Mouse (Mus musculus): ENCODE measurements around the gene Ifnar1.
A peak's percentile ranks its signal among the peaks of the same experiment; 100 is the strongest.

Gene Ifnar1

DNA sequence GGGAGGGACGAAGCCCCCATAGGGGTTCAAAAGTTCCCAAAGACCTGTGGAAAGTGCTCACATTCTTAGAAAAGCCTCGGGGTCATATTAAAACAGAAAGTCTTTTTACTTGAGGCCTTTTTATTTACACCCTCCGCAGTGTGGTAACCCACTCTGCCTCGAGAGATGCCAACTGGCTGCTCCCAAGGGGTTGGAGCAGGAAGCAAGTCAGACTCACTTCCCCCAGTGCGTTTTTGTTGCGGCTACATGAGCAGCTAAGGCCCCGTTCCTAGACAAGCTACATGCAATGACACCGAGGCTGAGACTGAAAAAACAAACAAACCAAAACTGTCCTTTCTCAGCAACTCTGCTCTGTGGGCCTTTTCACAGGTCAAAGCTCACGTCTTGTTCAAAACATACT is 53.5 kb downstream of the Ifnar1 start:
- no peak for DNase-seq (ENCODE audit: extremely low spot score, low spot score)

- no peak for DNase-seq (ENCODE audit: extremely low spot score, low spot score)
Observed at GRCm38 (mm10) chr16:91541573-91542081, 56.6 kb downstream of the Ifnar1 start.

- no peak for DNase-seq (ENCODE audit: extremely low spot score, low spot score)
Observed at GRCm38 (mm10) chr16:91543619-91544018, 58.6 kb downstream of the Ifnar1 start.

DNA sequence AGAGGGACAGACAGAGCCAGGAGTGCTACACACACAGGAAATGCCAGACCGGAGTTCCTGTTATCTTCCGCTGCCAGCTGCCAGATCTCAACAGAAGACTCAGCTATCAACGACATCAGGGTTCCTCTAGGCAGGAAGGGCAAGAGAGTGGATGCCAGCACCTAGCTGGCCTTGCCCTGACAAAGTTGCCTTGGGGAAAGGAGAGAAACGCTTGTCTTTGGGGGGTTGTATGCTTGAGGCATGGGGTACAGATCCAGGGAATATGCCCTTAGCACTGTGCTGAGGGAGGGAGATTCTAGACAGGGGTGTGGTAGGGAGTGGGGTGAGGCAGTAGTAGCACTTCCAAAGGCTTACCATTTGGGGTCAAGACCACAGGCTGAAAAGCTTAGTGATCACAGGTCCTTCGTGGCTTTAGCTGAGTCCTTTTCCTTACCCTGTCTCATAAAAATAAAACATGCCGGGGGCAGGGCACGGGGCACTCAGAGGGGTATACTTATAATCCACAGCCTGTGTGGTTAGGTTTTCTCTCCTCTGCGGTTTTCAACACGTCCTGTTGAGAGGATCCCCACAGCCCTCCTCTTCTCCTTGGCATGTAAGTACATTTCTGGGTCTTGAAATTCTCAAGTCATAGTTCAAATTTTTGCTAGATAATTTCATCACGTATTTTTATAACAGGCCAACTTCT is 60.7 kb downstream of the Ifnar1 start:
- DNase-seq (ENCODE audit: extremely low spot score, low spot score), result no peak

DNA sequence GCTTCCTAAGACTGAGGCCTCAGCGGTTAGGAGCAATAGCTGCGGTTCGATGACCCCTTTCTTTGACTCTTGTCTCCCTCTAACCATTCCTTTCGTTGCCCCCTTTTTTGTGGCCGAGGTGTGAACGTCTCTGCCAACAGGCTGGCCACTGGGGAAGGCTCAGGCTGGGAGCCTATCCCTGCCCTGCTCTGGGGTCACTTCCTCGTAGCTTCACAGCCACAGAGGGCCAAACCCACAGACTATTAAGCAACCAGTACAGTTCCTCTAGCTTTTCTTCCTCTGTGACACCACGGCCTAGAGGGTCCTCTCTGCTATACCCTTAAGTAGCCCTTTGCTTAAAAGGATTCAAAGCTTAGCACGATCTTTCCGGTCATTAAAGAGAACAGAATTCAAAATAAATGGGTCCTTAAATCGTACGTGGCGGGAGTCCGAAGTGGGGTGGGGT is 61.4 kb downstream of the Ifnar1 start:
- no peak for DNase-seq (ENCODE audit: extremely low spot score, low spot score)

- DNase-seq (ENCODE audit: extremely low spot score, low spot score), result peak; percentile 76
Observed at GRCm38 (mm10) chr16:91546836-91547741, 62.1 kb downstream of the Ifnar1 start, which contains the start of gene Ifngr2. TSS of gene Ifngr2 (plus strand) at chr16:91547072.

DNA sequence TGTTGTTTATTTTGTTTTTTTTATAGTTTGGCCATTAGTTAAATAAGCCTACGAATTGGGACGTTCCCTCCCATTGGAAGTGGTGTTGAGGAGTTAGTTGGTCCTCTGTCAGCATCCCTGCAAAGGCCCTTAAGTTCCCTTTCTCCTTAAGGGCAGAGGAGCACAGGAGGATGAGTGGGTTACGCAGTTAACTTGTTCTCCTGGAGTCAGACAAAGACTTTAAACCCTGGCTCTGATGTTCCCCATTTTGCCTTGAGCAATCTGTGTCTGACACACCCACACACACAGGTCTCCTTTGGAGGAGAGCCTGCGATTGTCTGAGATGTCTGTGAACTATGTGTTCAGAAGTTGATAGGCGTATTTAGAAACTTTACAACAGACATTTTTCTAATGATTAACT is 62.9 kb downstream of the Ifnar1 start:
- DNase-seq (ENCODE audit: extremely low spot score, low spot score), result no peak

DNA sequence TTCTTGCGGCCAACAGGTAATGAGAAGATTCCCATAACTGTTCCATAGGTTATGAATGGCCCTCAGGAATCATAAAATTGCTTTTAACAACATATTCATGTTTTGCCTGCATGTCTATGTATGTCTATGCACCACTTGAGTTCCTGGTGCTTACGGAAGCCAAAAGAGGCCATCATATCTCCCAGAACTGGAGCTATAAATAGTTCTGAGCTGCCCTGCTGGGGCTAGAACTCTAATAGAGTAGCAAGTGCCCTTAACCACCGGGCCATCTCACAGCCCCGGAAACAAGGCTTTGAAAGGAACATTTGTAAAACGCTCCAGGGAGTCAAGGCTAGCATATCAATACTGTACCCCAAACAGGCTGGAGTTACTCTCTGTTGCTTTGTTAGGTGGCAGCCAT is 63.5 kb downstream of the Ifnar1 start:
- no peak for DNase-seq (ENCODE audit: extremely low spot score, low spot score)

- DNase-seq (ENCODE audit: extremely low spot score, low spot score), result no peak
Observed at GRCm38 (mm10) chr16:91548996-91549395, 64.0 kb downstream of the Ifnar1 start.

DNA sequence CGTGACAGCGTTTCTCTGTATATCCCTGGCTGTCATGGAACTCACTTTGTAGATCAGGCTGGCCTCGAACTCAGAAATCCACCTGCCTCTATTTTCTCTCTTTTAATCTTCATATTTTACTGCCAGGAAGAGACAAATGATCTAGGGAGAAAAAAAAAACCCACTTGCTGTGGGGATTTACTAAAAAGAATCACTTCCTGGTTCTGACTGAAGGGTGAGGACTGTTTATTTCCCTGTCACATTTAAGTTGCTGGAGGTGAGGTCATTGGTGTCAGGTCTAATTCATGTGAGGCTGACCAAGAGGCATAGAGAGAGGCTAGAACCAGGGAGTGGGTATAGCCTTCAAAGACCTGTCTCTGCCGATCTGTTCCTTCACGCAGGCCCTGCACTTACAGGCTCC is 64.6 kb downstream of the Ifnar1 start:
- no peak for DNase-seq (ENCODE audit: extremely low spot score, low spot score)

GRCm38 (mm10) chr16:91551081-91551524 is 66.1 kb downstream of the Ifnar1 start:
- DNase-seq (ENCODE audit: extremely low spot score, low spot score), result no peak

DNA sequence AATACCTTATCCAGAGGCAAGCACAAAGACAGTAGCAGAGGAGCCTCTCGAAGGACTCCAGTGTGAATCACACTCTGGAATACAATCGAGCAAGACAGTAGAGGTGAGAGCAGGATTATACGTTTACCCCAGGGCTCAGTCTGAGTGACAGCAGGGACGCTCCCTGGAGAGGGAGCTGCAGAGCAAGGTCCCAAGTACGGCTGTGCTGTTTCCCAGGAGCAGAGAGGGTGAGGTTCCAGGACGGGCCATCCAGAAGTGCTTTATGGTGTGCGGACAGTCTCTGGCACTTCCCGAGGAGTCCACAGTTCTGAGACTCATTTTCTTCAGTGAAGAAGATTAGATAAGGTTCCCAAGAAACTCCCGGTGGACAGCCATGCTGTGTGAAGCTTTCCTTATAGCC is 67.0 kb downstream of the Ifnar1 start:
- no peak for DNase-seq (ENCODE audit: extremely low spot score, low spot score)

GRCm38 (mm10) chr16:91553625-91554024 is 68.6 kb downstream of the Ifnar1 start:
- no peak for DNase-seq (ENCODE audit: extremely low spot score, low spot score)

DNA sequence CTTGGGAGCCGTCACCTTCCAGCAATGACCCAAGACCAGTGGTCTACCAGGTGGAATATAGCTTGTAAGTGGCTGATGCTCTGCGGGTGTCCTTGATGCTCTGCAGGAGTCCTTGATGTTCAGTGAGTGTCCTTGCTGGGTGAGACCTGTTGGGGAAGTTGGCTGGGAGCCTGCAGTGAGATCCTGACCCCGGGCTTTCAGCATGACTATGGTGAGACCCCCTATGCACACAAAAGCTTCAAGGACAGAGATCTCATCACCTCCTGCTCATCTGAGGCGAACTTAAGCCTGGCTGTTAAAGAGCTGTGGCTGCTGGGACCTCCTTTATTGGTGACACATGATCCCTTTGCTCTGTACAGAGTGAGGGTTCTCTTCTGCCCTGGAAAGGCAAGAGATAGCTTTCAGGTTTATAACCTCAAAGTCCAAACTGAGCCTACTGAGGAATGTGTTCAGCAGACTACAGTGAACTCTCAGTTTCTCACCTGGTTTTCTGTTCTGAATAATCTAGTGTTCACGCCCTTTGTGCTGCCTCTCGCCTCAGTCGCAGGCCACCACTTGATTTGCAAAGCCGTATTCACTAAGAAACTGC is 70.1 kb downstream of the Ifnar1 start:
- DNase-seq (ENCODE audit: extremely low spot score, low spot score), result no peak

- DNase-seq (ENCODE audit: extremely low spot score, low spot score), result no peak
Observed at GRCm38 (mm10) chr16:91556659-91557058, 71.6 kb downstream of the Ifnar1 start.

Measured in neural tube, embryonic 10.5 days (tissue).